Mouse (Mus musculus) CD4-positive, CD25-positive, alpha-beta regulatory T cell (primary cell): Measurements from ENCODE around the gene Urad. TPM values are rescaled to one million over a fixed set of nuclear protein-coding genes. Genes with fewer than 3 reads are reported as not detected.

Experiments used
- polyA plus RNA-seq: library from polyadenylated mRNA; unstranded; fragments of 100-300 nt; shearing (Covaris generic); gene quantifications from one replicate; pipeline ENCODE4 v1.2.1, GENCODE M21; 2017

Urad gene
- not detected for polyA plus RNA-seq

GRCm38 (mm10) chr5:147322183-147322582 is at the start of gene Urad:
Gene Urad, minus strand, starts transcription at chr5:147322440.

DNA sequence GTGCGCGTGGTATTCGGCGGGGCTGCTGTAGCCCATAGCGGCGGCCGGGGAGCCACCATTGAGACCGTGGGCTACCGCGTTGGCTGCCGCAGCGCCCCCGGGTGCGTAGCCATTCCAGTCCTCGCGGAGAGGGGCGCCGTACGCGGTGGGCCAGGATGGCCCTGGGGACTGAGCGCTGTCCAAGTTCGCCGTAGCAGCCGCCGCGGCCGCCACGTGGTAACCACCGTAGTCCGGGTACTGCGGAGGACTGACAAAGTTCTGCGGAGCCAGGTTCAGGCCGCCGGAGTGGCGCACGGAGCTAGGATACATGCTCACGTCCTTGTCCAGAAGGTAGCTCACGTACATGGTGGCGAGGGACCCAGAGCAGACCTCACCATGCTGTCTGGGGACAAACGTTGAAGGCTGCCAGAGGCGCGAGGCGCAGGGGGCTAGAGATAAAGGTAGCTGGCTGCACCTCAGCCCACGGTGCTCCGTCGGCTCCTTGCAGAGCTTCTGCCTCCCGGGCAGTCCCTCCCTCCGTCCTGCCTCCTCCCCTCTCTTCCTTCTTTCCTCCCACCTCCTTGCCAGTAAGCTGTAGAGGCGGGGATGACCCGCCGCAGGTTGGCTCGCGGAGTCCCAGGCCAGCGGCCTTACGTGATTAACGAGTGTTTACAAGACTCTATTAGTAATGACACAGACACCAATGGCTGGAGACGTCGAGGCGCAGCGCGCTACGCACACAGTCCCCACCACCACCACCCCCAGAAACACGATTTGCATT is 15.4 kb downstream of the Urad start, which contains the start of gene Cdx2:
Gene Cdx2 (minus strand): TSS at position 633 of the 760 bp plus-strand sequence.

GRCm38 (mm10) chr5:147269926-147270672 is 52.1 kb downstream of the Urad start, which contains the start of gene Pdx1:
Gene Pdx1, plus strand, starts transcription at chr5:147269959.

Other genes with a start within 250 kb of the Urad start
- gene Lnx2, start 245.9 kb downstream of the Urad start, polyA plus RNA-seq, result 39.5 TPM
- 143 TPM for gene Polr1d, start 245.4 kb downstream of the Urad start, polyA plus RNA-seq
- gene Gsx1, start 133.7 kb downstream of the Urad start, polyA plus RNA-seq, result not detected
- not detected for gene Pdx1, start 52.5 kb downstream of the Urad start, polyA plus RNA-seq
- not detected for gene Cdx2, start 15.2 kb downstream of the Urad start, polyA plus RNA-seq
- 0.11 TPM for gene Flt3, start 78.0 kb upstream of the Urad start, polyA plus RNA-seq
- 47.8 TPM for gene Pan3, start 107.7 kb upstream of the Urad start, polyA plus RNA-seq